Mouse (Mus musculus): ENCODE measurements at regions not wholly inside any gene's neighbourhood (a gene's known extent, or its start where the extent isn't known, plus 50 kb on each side); places are given as distances from the start of the nearest gene placed in this dataset.

GRCm38 (mm10) chr10:122578209-122579001 is 100.2 kb upstream of the Ppm1h start:
- no peaks in the 10 kb centered on the region for H3K27me3 ChIP-seq (ENCODE audit: control insufficient read depth, insufficient read depth, low read length)
- 55% methylated on average over 24 of the region's 24 CpGs for WGBS
- no peak for TF ChIP-seq POLR2A (IDR thresholded peaks at IDR 0.05; ENCODE audit: low read depth, low read length)
- TF ChIP-seq CTCF (IDR thresholded peaks at IDR 0.05; ENCODE audit: extremely low read depth, insufficient read length, insufficient replicate concordance, low read depth, low read length): no peak
- no peaks in the 10 kb centered on the region for H3K36me3 ChIP-seq (ENCODE audit: control insufficient read depth, insufficient read depth, low read length)
- no peak overlapping the region for H3K4me3 ChIP-seq (ENCODE audit: low read depth, low read length)
- no peaks in the 10 kb centered on the region for H3K4me1 ChIP-seq (ENCODE audit: control insufficient read depth, insufficient read depth, insufficient read length, low read length)
- no peak overlapping the region for H3K27ac ChIP-seq (ENCODE audit: insufficient read depth, low read depth, low read length)

- H3K4me1 ChIP-seq (ENCODE audit: control insufficient read depth, insufficient read depth, insufficient read length, low read length): no peaks in the 10 kb centered on the region
- no peaks in the 10 kb centered on the region for H3K27me3 ChIP-seq (ENCODE audit: control insufficient read depth, insufficient read depth, low read length)
- WGBS: 88% methylated on average over 7 of the region's 7 CpGs
- H3K4me3 ChIP-seq (ENCODE audit: low read depth, low read length): no peak overlapping the region
- H3K36me3 ChIP-seq (ENCODE audit: control insufficient read depth, insufficient read depth, low read length): no peaks in the 10 kb centered on the region
- no peak for TF ChIP-seq POLR2A (IDR thresholded peaks at IDR 0.05; ENCODE audit: low read depth, low read length)
- TF ChIP-seq CTCF (IDR thresholded peaks at IDR 0.05; ENCODE audit: extremely low read depth, insufficient read length, insufficient replicate concordance, low read depth, low read length): peak; percentile 34; the same call in 1 of the 2 replicates
- no peak overlapping the region for H3K27ac ChIP-seq (ENCODE audit: insufficient read depth, low read depth, low read length)
Measured at GRCm38 (mm10) chr10:122581096-122581495, 97.5 kb upstream of the Ppm1h start.

GRCm38 (mm10) chr10:122587541-122587940 is 91.0 kb upstream of the Ppm1h start:
- Histone ChIP-seq H3K27me3 (ENCODE audit: control insufficient read depth, insufficient read depth, low read length) (no peaks in the 10 kb centered on the region), H3K36me3 (ENCODE audit: control insufficient read depth, insufficient read depth, low read length) (no peaks in the 10 kb centered on the region), H3K4me1 (ENCODE audit: control insufficient read depth, insufficient read depth, insufficient read length, low read length) (no peaks in the 10 kb centered on the region), H3K27ac (ENCODE audit: insufficient read depth, low read depth, low read length) (no peak overlapping the region), H3K4me3 (ENCODE audit: low read depth, low read length) (no peak overlapping the region)
- TF ChIP-seq CTCF (IDR thresholded peaks at IDR 0.05; ENCODE audit: extremely low read depth, insufficient read length, insufficient replicate concordance, low read depth, low read length): no peak
- WGBS: 70% methylated on average over 3 of the region's 3 CpGs

- H3K4me3 ChIP-seq (ENCODE audit: low read depth, low read length): no peak overlapping the region
- TF ChIP-seq CTCF (IDR thresholded peaks at IDR 0.05; ENCODE audit: extremely low read depth, insufficient read length, insufficient replicate concordance, low read depth, low read length): no peak
- TF ChIP-seq POLR2A (IDR thresholded peaks at IDR 0.05; ENCODE audit: low read depth, low read length): no peak
- 60% methylated on average over 2 of the region's 2 CpGs for WGBS
- H3K27me3 ChIP-seq (ENCODE audit: control insufficient read depth, insufficient read depth, low read length): no peaks in the 10 kb centered on the region
- H3K36me3 ChIP-seq (ENCODE audit: control insufficient read depth, insufficient read depth, low read length): no peaks in the 10 kb centered on the region
- no peak overlapping the region for H3K27ac ChIP-seq (ENCODE audit: insufficient read depth, low read depth, low read length)
- H3K4me1 ChIP-seq (ENCODE audit: control insufficient read depth, insufficient read depth, insufficient read length, low read length): no peaks in the 10 kb centered on the region
Measured at GRCm38 (mm10) chr10:122599511-122599910, 79.1 kb upstream of the Ppm1h start.

GRCm38 (mm10) chr10:122602394-122602793 is 76.2 kb upstream of the Ppm1h start:
- 46% methylated on average over 6 of the region's 6 CpGs for WGBS
- TF ChIP-seq POLR2A (IDR thresholded peaks at IDR 0.05; ENCODE audit: low read depth, low read length) (no peak), CTCF (IDR thresholded peaks at IDR 0.05; ENCODE audit: extremely low read depth, insufficient read length, insufficient replicate concordance, low read depth, low read length) (no peak)

GRCm38 (mm10) chr10:122603960-122604359 is 74.6 kb upstream of the Ppm1h start:
- H3K36me3 ChIP-seq (ENCODE audit: control insufficient read depth, insufficient read depth, low read length): no peaks in the 10 kb centered on the region
- no peak overlapping the region for H3K27ac ChIP-seq (ENCODE audit: insufficient read depth, low read depth, low read length)
- H3K4me3 ChIP-seq (ENCODE audit: low read depth, low read length): no peak overlapping the region
- WGBS: 76% methylated on average over 1 of the region's 1 CpGs
- no peaks in the 10 kb centered on the region for H3K4me1 ChIP-seq (ENCODE audit: control insufficient read depth, insufficient read depth, insufficient read length, low read length)
- no peaks in the 10 kb centered on the region for H3K27me3 ChIP-seq (ENCODE audit: control insufficient read depth, insufficient read depth, low read length)
- no peak for TF ChIP-seq CTCF (IDR thresholded peaks at IDR 0.05; ENCODE audit: extremely low read depth, insufficient read length, insufficient replicate concordance, low read depth, low read length)
- no peak for TF ChIP-seq POLR2A (IDR thresholded peaks at IDR 0.05; ENCODE audit: low read depth, low read length)

More at GRCm38 (mm10) chr10:122602394-122602793, 76.2 kb upstream of the Ppm1h start:
- Histone ChIP-seq H3K4me3 (ENCODE audit: low read depth, low read length) (no peak overlapping the region), H3K27me3 (ENCODE audit: control insufficient read depth, insufficient read depth, low read length) (no peaks in the 10 kb centered on the region), H3K27ac (ENCODE audit: insufficient read depth, low read depth, low read length) (no peak overlapping the region), H3K36me3 (ENCODE audit: control insufficient read depth, insufficient read depth, low read length) (no peaks in the 10 kb centered on the region), H3K4me1 (ENCODE audit: control insufficient read depth, insufficient read depth, insufficient read length, low read length) (no peaks in the 10 kb centered on the region)

DNA sequence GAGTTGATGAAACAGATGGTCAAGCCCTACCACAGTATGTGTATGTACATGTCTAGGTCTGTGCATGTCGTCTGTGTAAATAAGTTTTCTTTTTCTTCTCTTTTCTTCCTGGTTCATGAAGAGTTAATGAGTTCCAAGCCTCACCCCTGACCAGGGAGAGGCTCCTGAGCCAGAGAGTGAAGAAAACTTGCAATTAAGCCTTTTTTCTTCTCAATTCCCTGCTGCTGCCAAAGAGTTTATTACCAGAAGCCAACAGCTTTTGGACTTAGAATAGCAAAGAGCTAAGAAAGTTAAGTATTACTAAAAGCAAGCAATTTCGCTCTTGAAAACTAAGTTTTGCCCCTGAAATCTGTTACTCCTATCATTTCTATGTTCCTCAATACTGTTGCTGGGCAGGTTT is 65.3 kb upstream of the Ppm1h start:
- H3K4me3 ChIP-seq (ENCODE audit: low read depth, low read length): no peak overlapping the region
- no peaks in the 10 kb centered on the region for H3K36me3 ChIP-seq (ENCODE audit: control insufficient read depth, insufficient read depth, low read length)
- no peaks in the 10 kb centered on the region for H3K4me1 ChIP-seq (ENCODE audit: control insufficient read depth, insufficient read depth, insufficient read length, low read length)
- no peak overlapping the region for H3K27ac ChIP-seq (ENCODE audit: insufficient read depth, low read depth, low read length)
- WGBS: 42% methylated on average over 2 of the region's 2 CpGs
- no peaks in the 10 kb centered on the region for H3K27me3 ChIP-seq (ENCODE audit: control insufficient read depth, insufficient read depth, low read length)
- no peak for TF ChIP-seq POLR2A (IDR thresholded peaks at IDR 0.05; ENCODE audit: low read depth, low read length)
